Mouse (Mus musculus) urinary bladder, postnatal 10 days (tissue): ENCODE results near the gene Hspa14.

Experiments
- DNase-seq: peaks from one replicate; pipeline ENCODE4 v3.0.0; 2022; ENCODE audit warnings: low spot score

The Hspa14 gene

DNA sequence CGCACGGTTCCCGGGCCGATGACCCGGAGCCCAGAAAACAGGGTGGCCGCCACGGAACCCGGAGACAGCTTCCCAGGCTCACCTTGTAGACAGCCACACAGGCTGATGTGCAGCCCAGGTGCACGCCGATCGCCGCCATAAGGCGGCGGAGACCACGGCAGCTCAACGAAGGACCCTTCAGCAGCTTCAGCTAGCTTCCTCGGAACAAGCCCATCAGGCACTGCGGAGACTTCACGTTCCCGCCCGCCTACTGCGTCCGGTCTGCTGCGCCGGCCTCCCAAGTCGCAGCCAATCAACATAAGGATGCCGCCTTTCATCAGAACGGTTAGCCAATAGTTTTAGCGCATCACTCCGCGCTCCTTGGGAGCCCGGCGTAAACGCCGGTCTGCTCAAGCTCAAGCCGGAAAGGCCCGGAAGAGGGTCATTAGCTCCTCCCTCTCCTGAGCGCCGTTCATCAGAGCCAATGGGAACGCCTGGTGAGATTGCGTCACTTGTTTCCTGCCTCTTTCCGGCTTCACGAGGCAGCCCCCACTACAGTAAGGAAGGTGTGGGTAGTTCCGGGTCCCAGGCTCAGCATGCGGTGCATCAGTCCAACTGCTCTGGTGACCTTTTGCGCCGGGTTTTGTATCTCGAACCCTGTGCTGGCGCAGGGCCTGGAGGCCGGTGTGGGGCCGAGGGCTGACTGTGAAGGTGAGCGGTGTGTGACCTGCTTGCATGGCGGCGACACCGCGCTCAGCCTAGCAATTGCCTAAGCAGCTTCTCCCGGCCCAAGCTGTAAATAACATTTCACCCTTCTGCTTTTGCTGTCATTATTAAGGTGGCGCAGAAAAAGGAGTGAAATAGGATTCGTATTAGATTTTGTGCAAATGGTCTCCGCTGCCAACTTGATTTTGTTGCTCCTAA, at the start of gene Hspa14, which contains the start of the genes Gm45902 and Cdnf:
Gene Hspa14 (minus strand): TSS at position 263 of the 903 bp plus-strand sequence.
Gene Gm45902 (minus strand): TSS at position 239 of the 903 bp plus-strand sequence.
Gene Cdnf (plus strand): TSS at position 479 of the 903 bp plus-strand sequence.
- DNase-seq = peak; percentile 74

DNA sequence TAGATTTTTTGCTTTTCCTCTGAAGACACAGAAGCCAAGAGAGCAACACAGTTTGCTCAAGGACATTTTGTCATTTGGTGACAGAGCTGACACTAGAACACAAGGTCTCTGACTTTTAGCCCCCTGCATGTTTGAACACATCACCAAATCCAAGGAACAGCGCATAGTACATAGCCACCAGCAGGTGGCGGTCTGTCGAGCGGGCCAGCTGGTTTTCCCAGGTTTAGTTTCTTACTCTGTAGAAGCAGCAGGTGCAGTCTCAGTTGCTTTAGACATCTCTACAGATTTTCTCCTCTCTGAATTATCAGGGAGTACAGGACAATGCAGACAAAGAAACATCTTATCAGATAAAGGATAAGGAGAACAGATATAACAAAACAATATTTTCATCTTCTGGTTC, 34.0 kb upstream of the Hspa14 start:
- DNase-seq = no peak

DNA sequence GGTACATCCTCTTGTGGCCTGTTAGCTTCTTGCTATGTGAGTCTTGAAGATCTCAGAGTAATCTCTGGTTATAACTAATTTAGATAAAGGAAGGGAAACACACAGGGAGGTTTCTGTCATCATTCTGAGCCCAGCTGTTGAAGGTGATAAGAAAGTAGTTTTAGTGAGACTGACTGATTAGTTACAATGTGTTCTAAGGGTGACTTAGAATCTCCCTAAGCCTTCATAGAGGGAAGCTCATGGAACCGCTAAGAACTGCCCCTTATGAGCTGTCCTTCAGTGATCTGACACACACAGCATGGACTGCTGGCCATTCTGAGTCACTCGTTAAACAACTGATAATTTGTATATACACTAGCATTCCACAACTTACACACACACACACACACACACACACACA, 33.4 kb upstream of the Hspa14 start:
- no peak for DNase-seq

- no peak for DNase-seq
Measured at GRCm38 (mm10) chr2:3541307-3542079, 28.9 kb upstream of the Hspa14 start.

DNA sequence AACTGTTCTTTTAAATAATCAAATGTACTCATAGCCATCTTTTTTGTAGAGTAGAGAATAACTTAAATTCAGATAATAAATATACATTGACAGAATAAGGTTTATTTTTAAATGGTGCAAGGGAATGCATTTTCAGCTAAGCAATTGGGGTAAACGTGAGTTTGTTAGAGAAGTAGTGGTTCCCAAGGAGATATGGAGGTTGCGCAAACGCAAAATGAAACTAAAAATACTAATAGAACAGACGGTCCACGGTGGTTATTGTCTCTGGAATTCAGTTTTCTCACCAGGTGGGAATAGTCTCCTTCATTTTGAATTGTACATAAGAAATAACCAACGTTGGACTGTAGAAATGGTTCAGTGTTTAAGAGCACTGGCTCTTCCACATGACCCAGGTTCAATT, 13.7 kb upstream of the Hspa14 start:
- DNase-seq = no peak

- no peak for DNase-seq
Measured at GRCm38 (mm10) chr2:3522558-3522957, 9.9 kb upstream of the Hspa14 start.

GRCm38 (mm10) chr2:3512076-3512475, 538 bp downstream of the Hspa14 start:
- no peak for DNase-seq

DNA sequence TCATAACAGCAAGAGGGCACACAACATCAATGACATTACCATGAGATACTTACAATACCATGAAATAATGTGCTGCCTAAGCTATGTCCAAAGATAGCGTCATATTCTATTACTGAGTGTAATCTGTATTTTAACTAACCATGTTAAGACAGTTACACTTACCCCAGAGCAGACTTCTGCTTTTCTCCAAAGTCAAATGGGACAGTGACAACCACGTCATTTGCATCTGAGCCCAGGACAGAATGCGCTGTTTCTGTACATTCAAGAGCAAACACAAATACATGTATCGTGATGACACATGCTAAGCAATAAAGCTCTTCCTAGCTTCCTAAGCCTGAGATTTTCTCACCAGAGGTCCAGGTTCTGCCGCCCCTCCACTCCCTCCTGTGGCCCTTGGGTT, 11.7 kb downstream of the Hspa14 start:
- DNase-seq = no peak

DNA sequence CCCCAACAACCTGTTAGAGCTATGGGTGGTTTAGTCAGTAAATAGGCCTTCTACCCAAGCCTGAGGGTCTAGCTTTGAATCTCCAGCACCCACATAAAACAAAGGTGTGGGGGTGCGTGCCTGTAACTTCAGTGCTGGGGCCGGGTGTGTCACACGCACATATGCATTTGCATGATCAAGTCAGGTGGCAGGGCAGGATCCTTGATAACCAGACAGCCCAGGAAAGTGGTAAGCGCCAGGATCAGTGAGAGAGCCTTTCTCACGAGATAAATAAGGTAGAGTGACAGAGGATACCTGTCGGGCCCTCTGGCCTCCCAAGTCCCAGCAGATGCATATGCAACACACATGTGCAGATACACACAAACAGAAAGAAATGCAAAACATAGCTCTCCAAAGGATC, 13.1 kb downstream of the Hspa14 start:
- DNase-seq = no peak

GRCm38 (mm10) chr2:3493833-3494409, 18.7 kb downstream of the Hspa14 start:
- no peak for DNase-seq

- DNase-seq = no peak
Measured at GRCm38 (mm10) chr2:3489816-3490215, 22.8 kb downstream of the Hspa14 start.

DNA sequence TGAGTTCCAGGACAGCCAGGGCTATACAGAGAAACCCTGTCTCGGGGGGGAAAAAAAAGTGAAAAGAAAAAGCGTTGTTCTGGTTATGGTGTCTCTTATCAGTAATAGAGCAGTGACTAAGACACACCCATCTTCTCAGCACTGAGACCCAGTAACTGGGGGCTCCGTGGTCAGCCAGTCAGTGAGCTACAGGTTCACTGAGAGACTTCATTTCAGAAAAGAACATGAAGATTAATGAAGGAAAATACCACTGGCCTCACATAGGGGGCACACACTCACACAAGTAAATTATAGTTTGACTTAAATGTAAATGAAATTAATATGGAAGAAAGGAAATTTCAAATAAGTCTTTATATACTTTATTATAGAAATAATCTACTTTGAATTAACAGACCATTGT, 32.4 kb downstream of the Hspa14 start:
- no peak for DNase-seq

GRCm38 (mm10) chr2:3475746-3476251, 36.8 kb downstream of the Hspa14 start:
- no peak for DNase-seq

DNA sequence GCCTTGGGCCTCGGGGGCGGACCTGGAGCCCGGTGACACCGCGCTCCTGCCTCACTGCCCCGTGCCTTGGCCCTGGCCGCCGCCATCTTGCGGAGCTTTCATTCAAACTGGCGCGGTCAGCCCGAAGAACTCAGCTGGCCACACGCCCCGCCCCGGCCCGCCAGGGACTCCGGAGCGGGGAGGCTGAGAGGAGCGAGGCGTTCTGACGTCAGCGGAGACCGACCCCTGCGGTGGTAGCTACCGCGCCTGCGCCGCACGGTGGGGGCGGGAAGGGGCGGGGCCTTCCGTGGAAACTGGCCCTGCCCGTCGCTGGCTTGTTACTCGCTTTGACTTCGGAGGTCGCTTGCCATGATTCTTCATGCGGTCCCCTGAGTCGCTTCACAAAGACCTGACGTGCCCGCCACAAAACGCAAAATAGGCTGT, 37.7 kb downstream of the Hspa14 start, which contains the start of gene Suv39h2:
Gene Suv39h2 (minus strand): TSS at position 171 of the 423 bp plus-strand sequence.
- DNase-seq = peak; percentile 91

- DNase-seq = peak; percentile 14
Measured at GRCm38 (mm10) chr2:3474361-3474805, 38.2 kb downstream of the Hspa14 start.

GRCm38 (mm10) chr2:3473891-3474290, 38.7 kb downstream of the Hspa14 start:
- DNase-seq = no peak

GRCm38 (mm10) chr2:3456590-3456989, 56.0 kb downstream of the Hspa14 start:
- no peak for DNase-seq

GRCm38 (mm10) chr2:3453096-3453495, 59.5 kb downstream of the Hspa14 start:
- DNase-seq = no peak

DNA sequence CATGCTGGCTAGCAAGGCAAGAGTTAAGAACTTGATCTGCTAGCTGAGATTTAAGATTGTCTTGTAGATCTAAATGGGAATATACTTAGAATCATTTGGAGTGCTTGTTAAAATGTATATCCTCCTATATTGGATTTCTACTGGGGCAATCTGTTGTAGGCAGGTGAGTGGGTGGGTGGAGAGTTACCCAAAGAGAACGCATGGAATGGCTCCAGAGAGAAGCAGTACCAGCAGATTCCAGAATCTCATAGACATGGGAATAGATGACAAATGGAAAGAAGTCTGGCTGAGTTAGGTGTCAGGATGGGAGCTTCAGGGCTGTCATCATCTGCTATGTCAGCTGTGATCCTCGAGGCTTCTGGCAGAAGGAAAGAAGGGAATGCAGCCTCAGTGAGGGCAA, 63.2 kb downstream of the Hspa14 start:
- no peak for DNase-seq

GRCm38 (mm10) chr2:3445984-3446383, 66.6 kb downstream of the Hspa14 start:
- no peak for DNase-seq

GRCm38 (mm10) chr2:3444206-3444605, 68.4 kb downstream of the Hspa14 start:
- DNase-seq = no peak
